Mouse (Mus musculus) embryonic facial prominence, embryonic 10.5 days (tissue): Measurements from ENCODE around the gene Rnf225. TPM values are rescaled to one million over a fixed set of nuclear protein-coding genes. Genes with fewer than 3 reads are reported as not detected.
A peak's percentile ranks its signal among the peaks of the same experiment; 100 is the strongest.

Experiments
- DNase-seq: peaks from one replicate; pipeline ENCODE4 v3.0.0-alpha.2; 2017; ENCODE audit warnings: low spot score
- H3K27ac ChIP-seq: fragments of 300-500 bp; sonication (generic); replicated peaks from 2 replicates; pipeline ENCODE4 v1.5.1; 2016; ENCODE audit warnings: mild to moderate bottlenecking
- H3K27me3 ChIP-seq: fragments of 300-500 bp; sonication (generic); replicated peaks from 2 replicates; pipeline ENCODE4 v1.6.1; 2016; ENCODE audit warnings: low read depth, mild to moderate bottlenecking; ENCODE audit not compliant: poor library complexity, severe bottlenecking
- H3K36me3 ChIP-seq: fragments of 300-500 bp; sonication (generic); replicated peaks from 2 replicates; pipeline ENCODE4 v1.6.1; 2016; ENCODE audit warnings: mild to moderate bottlenecking, moderate library complexity
- H3K4me1 ChIP-seq: fragments of 300-500 bp; sonication (generic); 2 replicates; pipeline ENCODE4 v1.6.1; 2016
- H3K4me3 ChIP-seq: fragments of 300-500 bp; sonication (generic); 2 replicates; pipeline ENCODE4 v1.5.1; 2016; ENCODE audit warnings: mild to moderate bottlenecking, moderate library complexity
- H3K9me3 ChIP-seq: fragments of 300-500 bp; sonication (generic); 2 replicates; pipeline ENCODE4 v1.6.1; 2016; ENCODE audit warnings: mild to moderate bottlenecking
- WGBS: fragments of 180-500 bp; shearing (Covaris S2); methylation state at CpG from one replicate; pipeline ENCODE4 v1.1.7; 2016; 5-methylcytosine and 5-hydroxymethylcytosine counted together
- polyA plus RNA-seq: library from polyadenylated mRNA; unstranded; fragments of >200 nt; fragmentation: Nextera tagmentation; extraction: Ambion mirVana; gene quantifications from 2 replicates; pipeline ENCODE4 v1.2.1, GENCODE M21; 2016

Gene Rnf225
- polyA plus RNA-seq, 1 experiment from 2014 or later, result 0.67 TPM

DNA sequence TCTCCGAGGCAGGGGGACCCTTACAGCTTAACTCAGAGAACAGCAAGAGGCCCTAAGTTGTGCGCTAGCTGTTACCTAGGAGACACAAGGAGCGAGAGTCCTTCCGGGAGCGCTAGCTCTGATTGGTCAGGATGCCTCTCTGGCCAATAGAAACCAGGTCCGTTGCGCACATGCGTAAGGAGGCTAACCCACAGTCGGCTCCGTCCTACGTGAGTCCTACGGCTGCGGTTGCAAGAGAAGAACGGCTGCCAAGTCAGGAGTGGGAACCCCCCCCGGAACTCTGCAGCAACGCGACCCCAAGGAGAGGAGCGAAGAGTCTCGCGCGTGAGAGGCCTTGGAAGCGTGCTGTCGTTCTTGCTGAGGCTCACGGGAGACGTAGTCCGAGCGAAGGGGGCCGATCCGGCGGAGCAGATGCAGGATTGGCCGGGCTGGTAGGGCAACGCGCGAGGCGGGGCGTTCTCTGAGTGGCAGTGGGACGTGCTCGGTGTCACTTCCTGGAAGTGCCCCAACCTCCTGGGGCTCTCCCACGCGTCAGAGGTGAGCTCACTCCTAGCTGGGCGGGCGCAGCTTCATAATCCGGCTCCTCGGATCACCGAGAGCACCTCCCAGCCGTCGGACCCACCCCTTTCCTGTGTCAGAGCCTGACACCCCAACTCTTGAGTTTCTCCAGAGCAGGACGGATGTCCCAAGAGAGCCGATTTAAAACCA is 50.6 kb downstream of the Rnf225 start, which contains the start of gene Zfp446:
Zfp446 (plus strand) TSS at position 167 of the 708 bp plus-strand sequence.
- Histone ChIP-seq H3K9me3 (no peaks in the 10 kb centered on the region), H3K4me3 (peak within 1 kb of the TSS; percentile 63), H3K4me1 (peaks cover 20% of the 10 kb centered on the region), H3K27me3 (no peaks in the 10 kb centered on the region), H3K27ac (peak within 1 kb of the TSS; percentile 90), H3K36me3 (peaks cover 28% of the 10 kb centered on the region)
- peak; percentile 99 for DNase-seq
- WGBS, result under 1% methylated on average over 49 of the region's 49 CpGs

- no peak for DNase-seq
- Histone ChIP-seq H3K27ac (peak overlapping the region; percentile 90), H3K4me3 (peak overlapping the region; percentile 63), H3K9me3 (no peaks in the 10 kb centered on the region), H3K27me3 (no peaks in the 10 kb centered on the region), H3K36me3 (peaks cover 22% of the 10 kb centered on the region), H3K4me1 (peaks cover 20% of the 10 kb centered on the region)
- WGBS, result 87% methylated on average over 18 of the region's 18 CpGs
These were observed 51.9 kb downstream of the Rnf225 start for GRCm38 (mm10) chr7:12978931-12979722.

GRCm38 (mm10) chr7:12979776-12980175 is 52.6 kb downstream of the Rnf225 start:
- Histone ChIP-seq H3K4me3 (no peak overlapping the region), H3K9me3 (no peaks in the 10 kb centered on the region), H3K27ac (no peak overlapping the region), H3K4me1 (peaks cover 20% of the 10 kb centered on the region), H3K27me3 (no peaks in the 10 kb centered on the region), H3K36me3 (peaks cover 22% of the 10 kb centered on the region)
- 81% methylated on average over 6 of the region's 6 CpGs for WGBS
- DNase-seq, result no peak

DNA sequence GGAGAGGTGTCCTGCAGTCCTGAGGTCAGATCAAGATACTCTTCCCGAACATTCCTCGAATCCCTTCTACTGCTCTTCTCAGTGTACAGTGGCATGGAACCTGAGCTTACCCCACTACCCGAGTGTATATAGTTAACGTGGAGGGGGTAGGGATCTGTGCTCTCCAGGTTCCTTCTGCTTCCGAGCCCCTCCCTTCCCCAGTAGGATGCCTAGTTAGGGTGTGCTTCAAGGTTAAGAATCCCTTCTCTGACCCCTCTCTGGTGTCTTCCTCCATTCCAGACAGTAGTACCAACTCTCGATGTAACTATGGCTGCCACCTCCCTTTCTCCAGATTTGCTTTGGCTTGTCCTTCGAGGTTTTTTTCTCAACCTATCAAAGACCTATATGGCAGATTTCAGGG is 53.1 kb downstream of the Rnf225 start:
- peaks cover 22% of the 10 kb centered on the region for H3K36me3 ChIP-seq
- H3K4me1 ChIP-seq, result peaks cover 20% of the 10 kb centered on the region
- H3K9me3 ChIP-seq, result no peaks in the 10 kb centered on the region
- no peak overlapping the region for H3K27ac ChIP-seq
- 86% methylated on average over 7 of the region's 7 CpGs for WGBS
- no peak for DNase-seq
- no peaks in the 10 kb centered on the region for H3K27me3 ChIP-seq
- no peak overlapping the region for H3K4me3 ChIP-seq

Other genes with a start within 250 kb of the Rnf225 start
- gene Vmn2r55, start 242.4 kb upstream of the Rnf225 start, polyA plus RNA-seq, result not detected in 2 replicates
- not detected in 2 replicates for gene Vmn2r56, start 192.4 kb upstream of the Rnf225 start, polyA plus RNA-seq
- gene Zscan18, start 123.8 kb upstream of the Rnf225 start, polyA plus RNA-seq, result 14.5 and 15.0 TPM in 2 replicates
- 16.1 and 20.4 TPM in 2 replicates for gene Zfp329, start 108.6 kb upstream of the Rnf225 start, polyA plus RNA-seq
- gene Zfp110, start 92.7 kb upstream of the Rnf225 start, polyA plus RNA-seq, result 31.6 and 33.0 TPM in 2 replicates
- gene Zfp128, start 46.2 kb upstream of the Rnf225 start, polyA plus RNA-seq, result 5.7 and 6.6 TPM in 2 replicates
- gene Zscan22, start 29.6 kb upstream of the Rnf225 start, polyA plus RNA-seq, result 19.7 and 20.1 TPM in 2 replicates
- gene Rps5, start 5.1 kb upstream of the Rnf225 start, polyA plus RNA-seq, result 1,112 and 1,123 TPM in 2 replicates
- gene Zfp324, start 38.4 kb downstream of the Rnf225 start, polyA plus RNA-seq, result 11.8 and 12.5 TPM in 2 replicates
- gene Zfp446, start 50.4 kb downstream of the Rnf225 start, polyA plus RNA-seq, result 15.1 and 15.7 TPM in 2 replicates
- gene Slc27a5, start 70.8 kb downstream of the Rnf225 start, polyA plus RNA-seq, result not detected in 2 replicates
- 452 and 468 TPM in 2 replicates for gene Trim28, start 71.7 kb downstream of the Rnf225 start, polyA plus RNA-seq
- gene Zbtb45, start 82.6 kb downstream of the Rnf225 start, polyA plus RNA-seq, result 27.2 and 28.4 TPM in 2 replicates
- gene Chmp2a, start 107.4 kb downstream of the Rnf225 start, polyA plus RNA-seq, result 89.1 and 93.0 TPM in 2 replicates
- 157 and 159 TPM in 2 replicates for gene Ube2m, start 110.9 kb downstream of the Rnf225 start, polyA plus RNA-seq
- gene Mzf1, start 127.3 kb downstream of the Rnf225 start, polyA plus RNA-seq, result 2.4 and 2.8 TPM in 2 replicates
- gene Vmn1r85, start 167.8 kb downstream of the Rnf225 start, polyA plus RNA-seq, result not detected in 2 replicates
- gene Vmn1r86, start 192.5 kb downstream of the Rnf225 start, polyA plus RNA-seq, result not detected in 2 replicates
- not detected in 2 replicates for gene Vmn1r87, start 212.7 kb downstream of the Rnf225 start, polyA plus RNA-seq
- gene Vmn1r88, start 232.2 kb downstream of the Rnf225 start, polyA plus RNA-seq, result not detected in 2 replicates